Mouse (Mus musculus): ENCODE measurements around the gene Fam131b.

GRCm38 (mm10) chr6:42330946-42331345 lies 6.5 kb upstream of the Fam131b start:
- TF ChIP-seq SMC3 (IDR thresholded peaks at IDR 0.05; ENCODE audit: low read depth, low read length) (no peak), CTCF (conservative IDR thresholded peaks at IDR 0.05 in 1 of 2, IDR thresholded peaks at IDR 0.05 in 1 of 2; ENCODE audit: low read depth in 2 of 2, low read length in 2 of 2) (no peak), TBP (conservative IDR thresholded peaks at IDR 0.05; ENCODE audit: low read depth, low read length) (no peak), POLR2A (IDR thresholded peaks at IDR 0.05; ENCODE audit: low read depth, low read length) (no peak), USF2 (conservative IDR thresholded peaks at IDR 0.05; ENCODE audit: low read depth, low read length) (no peak), ZNF384 (IDR thresholded peaks at IDR 0.05; ENCODE audit: low read depth, low read length) (no peak), MYC (IDR thresholded peaks at IDR 0.05; ENCODE audit: low read depth, low read length) (no peak), KAT2A (IDR thresholded peaks at IDR 0.05; ENCODE audit: insufficient replicate concordance, low read length) (no peak), MXI1 (IDR thresholded peaks at IDR 0.05; ENCODE audit: low read depth, low read length) (no peak), ZKSCAN1 (IDR thresholded peaks at IDR 0.05; ENCODE audit: borderline replicate concordance, low read depth, low read length) (no peak), CHD1 (IDR thresholded peaks at IDR 0.05; ENCODE audit: low read depth, low read length) (no peak), RAD21 (IDR thresholded peaks at IDR 0.05; ENCODE audit: low read depth, low read length) (no peak)
